Mouse (Mus musculus): Measurements from ENCODE around the gene Plxna1.

Plxna1 gene

DNA sequence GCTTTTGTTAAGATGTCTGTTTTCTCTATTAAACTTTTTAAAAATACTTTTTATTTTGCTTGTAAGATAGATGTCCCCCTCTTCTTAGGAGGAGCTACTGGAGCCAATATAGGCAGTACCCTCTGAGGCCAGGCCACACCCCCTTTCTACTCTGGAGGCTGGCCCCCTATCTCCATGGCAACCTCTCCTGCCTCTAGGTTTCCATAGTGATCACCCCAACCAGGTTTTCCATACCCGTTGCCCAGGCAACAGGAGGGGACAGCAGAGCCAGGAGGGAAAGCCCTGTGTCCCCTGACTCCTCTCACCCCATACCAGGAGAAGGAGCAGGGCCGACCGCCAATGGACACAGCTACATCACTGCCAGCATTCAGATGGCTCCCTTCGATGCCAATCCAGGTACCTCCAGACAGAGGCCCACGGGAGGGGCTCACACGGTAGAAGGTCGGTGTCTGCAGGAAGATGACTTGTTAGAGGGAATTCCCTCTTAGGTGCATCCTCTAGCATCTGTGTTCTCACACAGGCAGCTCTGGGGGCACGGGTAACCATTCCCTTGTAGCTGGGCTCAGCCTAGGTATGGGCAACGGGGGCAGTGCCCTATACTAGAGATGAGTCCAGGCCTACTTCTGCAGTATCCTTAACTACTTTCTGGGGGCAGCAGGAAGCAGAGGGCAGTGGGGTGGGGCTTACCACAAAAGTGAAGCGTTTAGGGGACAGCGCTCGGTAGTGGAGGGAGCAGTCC, 28.3 kb downstream of the Plxna1 start:
- DNase-seq (ENCODE audit: low spot score), result no peak

GRCm38 (mm10) chr6:89330957-89331356, 31.5 kb downstream of the Plxna1 start:
- DNase-seq (ENCODE audit: low spot score), result no peak

- no peak for DNase-seq (ENCODE audit: low spot score)
Measured at GRCm38 (mm10) chr6:89328634-89329033, 33.8 kb downstream of the Plxna1 start.

DNA sequence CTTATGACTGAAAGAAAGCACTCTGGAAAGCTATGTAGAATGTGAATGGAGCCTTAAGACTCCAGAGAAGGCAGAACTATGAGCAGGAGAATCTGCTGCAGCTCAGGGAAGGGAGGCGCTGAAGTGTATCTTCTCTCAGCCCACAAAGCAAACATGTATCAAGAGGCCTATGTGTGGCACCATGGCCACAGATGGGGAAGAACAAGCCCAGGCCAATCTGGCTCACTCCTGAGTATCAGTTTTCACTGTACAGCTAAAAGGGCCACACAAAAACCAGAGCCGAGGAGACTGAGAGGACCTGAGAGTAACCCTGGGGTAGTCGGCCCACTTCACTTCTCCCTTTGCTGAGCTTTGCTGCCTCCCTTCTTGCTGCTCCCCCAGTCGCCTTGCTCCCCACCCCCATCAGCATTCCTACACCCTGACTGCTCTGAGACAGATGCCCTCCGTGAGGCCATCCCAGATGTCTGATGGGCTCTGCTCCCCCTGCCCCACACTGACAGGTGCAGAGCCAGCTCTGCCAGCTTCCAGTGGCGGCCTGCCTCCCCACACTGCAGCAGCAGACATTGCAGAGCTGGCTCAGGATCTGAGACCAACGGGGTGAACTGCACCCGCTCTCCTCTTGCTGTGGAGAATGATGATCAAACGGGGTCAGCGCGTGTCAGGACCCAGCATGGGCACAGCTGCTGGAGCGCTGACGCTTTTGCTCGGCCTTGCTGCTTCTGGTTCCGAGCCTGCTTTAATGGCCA, 34.5 kb downstream of the Plxna1 start:
- DNase-seq (ENCODE audit: low spot score), result no peak

GRCm38 (mm10) chr6:89324842-89325241, 37.6 kb downstream of the Plxna1 start:
- no peak for DNase-seq (ENCODE audit: low spot score)

- no peak for DNase-seq (ENCODE audit: low spot score)
Measured at GRCm38 (mm10) chr6:89315263-89315662, 47.2 kb downstream of the Plxna1 start.

DNA sequence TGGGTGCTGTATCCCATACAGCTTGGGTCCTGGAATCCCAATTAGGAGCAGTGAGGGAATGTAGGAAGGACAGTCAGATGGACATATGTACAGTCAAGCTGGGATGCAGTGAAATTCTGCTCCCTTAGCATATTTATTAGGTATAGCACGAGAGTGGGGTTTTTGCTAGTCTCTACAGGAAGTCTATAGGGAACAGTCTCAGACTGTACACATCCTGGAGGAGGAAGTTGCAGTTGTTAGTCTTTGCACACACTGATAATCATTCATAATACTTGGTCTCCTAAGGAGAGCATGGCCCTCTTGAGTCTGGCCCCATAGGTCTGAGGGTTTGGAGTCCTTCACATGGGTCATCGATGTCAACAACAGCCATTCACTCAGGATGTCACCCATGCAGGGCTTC, 50.9 kb downstream of the Plxna1 start:
- no peak for DNase-seq (ENCODE audit: low spot score)

GRCm38 (mm10) chr6:89310236-89310635, 52.2 kb downstream of the Plxna1 start:
- no peak for DNase-seq (ENCODE audit: low spot score)

GRCm38 (mm10) chr6:89308213-89308973, 54.0 kb downstream of the Plxna1 start:
- DNase-seq (ENCODE audit: low spot score), result peak; percentile 18

DNA sequence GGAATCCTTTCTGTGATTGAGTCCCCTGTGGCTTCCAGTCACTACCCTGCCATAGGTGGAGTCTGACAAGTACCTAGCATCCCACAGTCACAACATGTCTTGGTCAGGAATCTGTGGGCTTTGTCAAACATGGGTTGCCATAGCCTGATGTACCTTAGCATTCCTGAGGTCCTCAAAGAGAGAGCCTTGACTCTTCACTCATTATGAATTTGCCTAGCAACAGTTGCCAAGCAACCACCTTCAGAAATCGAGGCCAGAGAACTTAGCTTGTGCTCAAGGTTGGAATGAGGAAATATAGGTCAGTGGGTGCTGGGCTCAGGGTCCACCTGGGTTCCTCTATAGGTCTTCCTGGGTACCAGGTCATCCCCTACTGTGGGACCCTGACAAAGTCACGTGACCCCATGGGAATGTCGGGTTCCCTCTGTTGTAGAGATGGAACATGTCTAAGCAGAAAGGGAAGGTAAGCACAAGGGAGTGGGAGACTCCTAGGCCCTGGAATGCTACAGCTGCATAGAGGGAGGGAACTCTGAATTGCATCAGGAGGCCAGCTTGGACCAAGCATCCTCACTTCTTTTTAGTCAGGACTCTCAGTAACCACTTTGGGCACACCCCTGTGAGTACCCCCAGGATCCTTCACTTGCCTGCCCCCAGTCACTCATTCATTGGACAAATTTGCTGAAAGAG, 57.9 kb downstream of the Plxna1 start:
- no peak for DNase-seq (ENCODE audit: low spot score)

GRCm38 (mm10) chr6:89299818-89300217, 62.6 kb downstream of the Plxna1 start:
- DNase-seq (ENCODE audit: low spot score), result no peak

- DNase-seq (ENCODE audit: low spot score), result no peak
Measured at GRCm38 (mm10) chr6:89296909-89297695, 65.3 kb downstream of the Plxna1 start.

DNA sequence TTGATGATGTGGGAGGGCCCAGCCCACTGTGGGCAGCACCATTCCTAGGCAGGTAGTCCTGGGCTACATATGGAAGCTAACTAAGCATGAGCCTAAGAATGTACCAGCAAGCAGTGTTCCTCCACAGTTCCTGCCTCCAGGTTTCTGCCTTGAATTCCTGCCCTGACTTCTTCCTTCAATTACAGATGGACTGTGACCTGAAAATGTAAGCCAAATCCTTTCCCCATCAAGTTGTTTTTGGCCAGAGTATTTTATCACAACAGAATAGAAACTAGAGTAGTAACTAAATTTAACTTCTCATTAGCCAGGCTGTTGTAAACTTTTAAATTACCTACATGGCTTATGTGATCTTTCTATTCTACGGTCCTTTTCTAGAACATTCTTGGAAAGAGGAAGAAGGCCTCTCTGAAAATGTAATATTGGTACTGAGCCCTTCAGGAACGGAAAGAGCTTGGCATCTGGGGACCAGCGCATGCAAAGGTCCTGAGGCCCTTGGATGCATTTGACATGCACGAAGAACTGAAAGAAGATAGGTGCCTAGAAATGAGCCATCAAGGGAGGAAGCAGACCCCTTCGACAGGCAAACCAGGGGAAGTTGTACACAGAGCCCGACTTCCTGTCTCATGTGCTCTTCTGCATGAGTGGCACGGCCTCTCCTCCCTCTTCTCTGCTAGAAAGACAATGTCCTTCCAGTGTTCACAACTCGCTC, 66.3 kb downstream of the Plxna1 start:
- no peak for DNase-seq (ENCODE audit: low spot score)

DNA sequence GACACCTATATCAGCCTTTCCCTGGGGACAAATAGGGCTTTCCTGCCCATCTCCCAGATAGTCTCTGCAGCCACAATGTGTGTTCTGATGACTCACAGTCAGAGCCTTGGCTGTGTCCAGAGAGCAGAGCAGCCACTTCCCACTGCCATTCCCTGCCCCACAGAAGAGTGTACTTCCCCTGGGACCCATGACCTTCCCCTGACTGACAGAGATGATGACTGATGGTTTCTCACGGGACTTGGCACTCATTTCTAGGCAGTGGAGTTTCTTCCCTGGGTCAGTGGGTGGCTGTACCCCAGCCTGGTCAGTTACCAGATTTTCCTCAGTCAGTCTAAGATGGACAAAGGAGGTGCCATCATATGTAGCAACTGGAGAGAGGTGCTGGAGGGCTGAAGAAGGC, 67.8 kb downstream of the Plxna1 start:
- DNase-seq (ENCODE audit: low spot score), result no peak

GRCm38 (mm10) chr6:89291494-89291893, 70.9 kb downstream of the Plxna1 start:
- no peak for DNase-seq (ENCODE audit: low spot score)

- DNase-seq (ENCODE audit: low spot score), result peak; percentile 25
Measured at GRCm38 (mm10) chr6:89288156-89288555, 74.3 kb downstream of the Plxna1 start.

- peak; percentile 69 for DNase-seq (ENCODE audit: low spot score)
Measured at GRCm38 (mm10) chr6:89286700-89287428, 75.6 kb downstream of the Plxna1 start.

DNA sequence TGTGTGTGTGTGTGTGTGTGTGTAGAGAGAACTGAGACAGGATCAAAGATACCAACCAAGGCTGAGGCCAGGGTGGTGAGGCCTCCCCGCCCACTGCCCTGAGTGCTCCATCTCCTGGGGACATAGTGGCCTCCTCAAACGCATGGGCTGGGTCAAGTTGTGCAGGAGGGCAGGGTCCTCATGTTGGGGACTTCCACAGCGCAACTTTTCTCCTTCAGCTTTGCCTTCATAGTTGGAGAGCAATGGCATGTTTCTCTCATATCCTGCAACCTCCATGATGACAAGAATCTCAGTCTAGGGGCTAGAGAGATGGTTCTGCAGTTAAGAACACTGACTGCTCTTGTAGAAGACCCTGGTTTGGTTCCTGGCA, 76.1 kb downstream of the Plxna1 start:
- DNase-seq (ENCODE audit: low spot score), result no peak

- no peak for DNase-seq (ENCODE audit: low spot score)
Measured at GRCm38 (mm10) chr6:89285561-89286285, 76.7 kb downstream of the Plxna1 start.

All from lung, postnatal 25 days (tissue).